Mouse (Mus musculus) CD4-positive, CD25-positive, alpha-beta regulatory T cell, adult 2 months (primary cell): ENCODE results near the gene Rexo4.
A peak's percentile ranks its signal among the peaks of the same experiment; 100 is the strongest.

Experiments
- DNase-seq: peaks from one replicate; pipeline ENCODE4 v3.0.0-alpha.2; 2012; ENCODE audit warnings: low read depth, low spot score

Rexo4 gene

DNA sequence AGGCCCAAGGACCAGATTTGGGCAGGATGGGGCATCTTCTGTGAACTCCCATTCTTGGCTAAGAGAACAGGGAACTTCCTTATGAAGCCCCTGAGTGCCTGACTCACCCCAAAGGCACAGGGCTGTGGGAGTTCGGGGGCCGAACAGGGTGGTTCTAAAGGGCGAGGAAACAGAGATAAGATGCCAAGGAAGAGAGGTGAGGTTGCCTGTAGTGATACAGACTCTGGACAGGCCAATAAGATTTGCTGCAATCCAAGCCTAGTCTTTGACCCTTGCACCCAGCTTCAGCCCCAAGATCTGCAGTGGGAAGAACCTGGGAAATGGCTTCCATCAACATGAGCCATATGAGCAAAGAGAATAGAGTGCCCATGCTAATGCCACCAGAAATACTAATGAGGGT, 20.9 kb downstream of the Rexo4 start:
- no peak for DNase-seq

DNA sequence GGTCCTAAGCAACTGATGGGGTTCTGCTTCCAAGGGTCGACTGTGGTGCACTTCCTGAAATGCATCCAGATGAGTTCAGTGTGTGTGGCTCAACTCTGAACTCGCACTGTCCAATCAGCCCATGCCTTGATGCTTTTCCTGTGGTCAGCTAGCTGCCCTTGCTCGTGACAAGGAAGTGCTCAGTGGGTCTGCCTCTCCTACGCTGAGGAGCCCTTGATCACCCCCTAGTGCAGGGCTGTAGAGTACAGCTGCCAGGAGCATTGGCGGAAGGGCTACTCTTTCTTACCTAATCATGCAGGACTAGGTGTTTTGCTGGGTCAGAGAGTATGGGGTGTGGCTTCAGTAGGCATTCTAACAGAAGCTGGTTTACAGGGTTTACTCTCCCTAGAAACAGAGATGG, 22.6 kb downstream of the Rexo4 start:
- no peak for DNase-seq

GRCm38 (mm10) chr2:26936425-26936824, 27.8 kb downstream of the Rexo4 start:
- DNase-seq, result peak; percentile 51

- DNase-seq, result peak; percentile 29
Observed at GRCm38 (mm10) chr2:26935286-26935685, 28.9 kb downstream of the Rexo4 start.

DNA sequence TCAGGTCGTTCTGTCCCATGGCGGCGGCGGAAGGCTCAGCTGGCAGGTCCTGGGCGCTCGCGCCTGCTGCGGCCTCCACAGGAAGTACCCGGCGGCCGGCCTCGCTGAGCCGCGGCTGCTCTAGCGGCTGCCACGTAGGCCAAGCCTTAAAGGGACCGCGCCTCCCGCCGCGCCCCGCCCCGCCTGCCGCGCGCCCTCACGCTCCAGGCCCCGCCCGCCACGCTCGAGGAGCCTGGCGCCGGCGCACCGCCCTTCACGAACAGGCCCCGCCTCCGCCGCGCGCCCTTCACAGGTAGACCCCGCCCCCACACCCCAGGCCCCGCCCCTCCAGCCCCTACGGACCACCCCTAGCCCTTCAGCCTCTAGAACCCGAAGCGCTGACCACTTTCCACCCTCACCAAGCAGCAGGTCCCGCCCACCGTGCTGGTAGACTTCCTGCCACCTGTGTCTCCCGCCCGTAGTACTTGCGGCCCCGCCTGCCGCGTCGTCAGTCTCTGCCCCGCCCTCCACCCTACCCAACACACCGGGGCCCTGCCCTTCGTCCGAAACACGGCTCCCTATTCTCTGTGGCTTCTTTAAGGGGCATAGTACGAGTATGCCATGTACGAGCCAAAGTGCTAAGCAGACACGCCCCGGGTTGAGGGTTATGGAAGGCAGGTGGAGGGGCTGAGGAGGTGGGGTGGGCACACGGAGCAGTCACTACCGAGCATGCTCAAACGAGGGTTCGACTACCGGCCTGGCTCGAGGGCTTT, 30.7 kb downstream of the Rexo4 start, which contains the start of the genes Surf4 and Stkld1:
Gene Surf4, minus strand, starts transcription at position 625 of the 752 bp plus-strand sequence.
Gene Stkld1, plus strand, starts transcription at position 744 of the 752 bp plus-strand sequence.
- DNase-seq, result peak; percentile 98

DNA sequence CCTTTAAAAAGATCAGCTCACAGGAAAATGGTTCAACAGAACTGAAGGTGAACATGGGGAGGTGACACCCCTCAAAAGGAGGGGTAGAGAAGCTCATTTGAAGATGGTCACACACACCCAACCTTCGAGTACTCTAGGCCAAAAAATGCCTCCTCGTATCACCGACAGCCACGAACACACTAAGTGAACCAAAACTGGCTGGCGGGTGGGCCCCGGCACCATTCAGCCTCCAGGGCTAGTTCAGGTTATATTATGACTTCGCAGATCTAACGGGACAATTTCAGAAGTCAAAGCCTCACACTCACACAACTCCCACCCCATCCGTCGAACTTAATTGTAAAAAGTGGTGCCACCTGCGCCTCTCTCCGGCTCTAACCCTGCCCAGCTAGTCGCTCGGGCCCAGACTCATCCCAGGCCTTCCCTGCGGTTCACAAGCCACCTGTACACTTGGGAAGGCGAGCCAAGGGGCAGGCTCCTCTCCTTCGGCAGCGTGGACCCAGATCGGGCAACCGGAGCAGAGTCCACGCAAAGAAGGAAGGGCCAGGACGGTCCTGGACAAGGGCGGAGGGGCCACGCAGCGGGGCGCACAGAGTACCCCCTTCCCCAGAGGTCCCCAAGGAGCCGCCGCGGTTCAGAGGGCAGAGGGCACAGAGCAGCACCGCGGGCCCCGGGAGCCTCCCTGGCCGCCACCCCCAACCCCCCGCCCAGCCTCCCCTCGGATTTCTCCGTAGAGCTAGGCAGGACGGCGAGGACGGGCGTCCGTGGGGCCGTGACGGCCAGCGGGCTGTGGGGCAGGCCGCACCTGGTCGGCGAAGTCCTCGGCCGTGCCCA, 31.5 kb downstream of the Rexo4 start:
- DNase-seq, result peak; percentile 49

- DNase-seq, result peak; percentile 85
Observed at GRCm38 (mm10) chr2:26930390-26930789, 33.8 kb downstream of the Rexo4 start.

DNA sequence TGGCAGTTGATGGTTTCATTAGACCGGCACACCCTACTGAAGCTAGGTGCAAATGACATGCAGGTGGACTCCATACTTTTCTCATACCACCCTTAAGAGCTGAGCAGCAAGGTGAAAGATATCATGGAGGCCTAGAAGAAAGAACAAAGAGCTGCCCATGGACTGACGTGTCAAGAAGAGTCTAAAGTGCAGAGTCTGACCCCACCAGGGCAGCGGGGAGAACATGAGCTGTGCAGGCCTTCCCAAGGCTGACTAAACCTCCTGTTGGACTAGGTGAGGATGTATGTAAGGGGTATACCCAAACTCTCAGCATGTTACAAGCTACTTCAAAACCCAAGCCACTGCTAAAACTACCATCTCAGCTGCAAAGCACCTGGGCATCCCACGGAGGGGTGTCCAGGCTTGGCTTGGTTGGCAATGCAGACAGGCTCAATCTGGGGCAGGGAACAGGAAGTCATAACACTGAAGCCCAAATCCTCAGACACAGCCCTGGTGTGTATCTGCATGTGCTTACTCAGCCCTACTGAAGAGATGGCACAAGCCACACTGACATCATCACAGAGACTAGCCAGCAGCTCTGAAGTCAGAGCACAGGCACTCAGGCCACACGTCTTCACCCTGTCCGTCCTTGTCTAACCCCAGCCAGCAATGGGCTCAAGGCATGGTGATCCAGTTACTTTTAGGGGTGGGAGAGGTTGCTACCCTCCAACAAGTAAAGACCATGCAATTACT, 36.3 kb downstream of the Rexo4 start:
- no peak for DNase-seq

DNA sequence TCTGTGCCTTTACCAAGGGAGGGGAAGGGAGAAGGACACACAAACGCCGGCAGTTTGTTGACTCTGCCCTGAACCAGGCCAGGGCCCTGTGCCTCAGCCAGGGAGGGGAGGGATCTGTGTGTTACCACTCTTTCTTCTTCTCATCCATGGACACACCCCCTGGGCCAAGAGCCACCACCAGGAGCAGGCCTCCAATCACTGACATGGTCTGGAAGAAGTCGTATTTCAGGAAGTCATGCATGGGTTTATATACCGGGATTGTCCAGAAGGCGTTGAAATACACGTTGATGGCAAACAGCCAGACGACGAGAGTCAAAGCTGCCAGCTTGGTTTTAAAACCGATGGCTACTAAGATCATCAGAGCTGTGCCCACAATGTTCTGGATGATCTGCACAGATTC, 42.4 kb downstream of the Rexo4 start:
- DNase-seq, result no peak

DNA sequence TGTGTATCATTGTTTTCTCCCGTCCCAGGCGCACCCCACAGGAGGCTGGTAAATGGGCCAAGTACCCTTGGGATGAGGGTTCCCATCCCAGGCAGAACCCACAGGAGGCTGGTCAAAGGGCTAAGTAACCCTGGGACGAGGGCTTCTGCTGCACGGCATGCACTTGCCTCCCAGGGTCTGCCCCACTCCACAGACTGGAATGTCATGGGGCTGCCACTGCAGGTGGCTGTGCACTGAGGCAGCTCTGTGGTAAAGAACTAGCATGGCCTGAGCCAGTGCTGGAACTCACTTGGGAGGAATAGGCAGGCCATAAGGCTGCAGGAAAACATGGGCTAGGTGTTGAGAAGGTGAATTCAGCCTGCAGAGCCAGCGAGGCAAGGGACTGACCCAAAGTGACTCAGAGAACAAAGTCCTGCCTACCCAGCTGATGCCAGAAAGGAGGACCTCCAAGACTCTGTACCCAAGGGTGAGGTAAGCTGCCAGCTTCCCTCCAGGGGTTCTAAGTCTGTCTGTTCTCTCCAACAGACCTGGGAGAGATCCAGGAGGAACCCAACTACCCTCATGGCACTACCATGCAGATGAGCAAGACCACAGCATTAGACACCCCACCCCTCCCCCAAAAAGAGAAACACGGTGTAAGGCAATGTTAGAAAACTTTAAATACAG, 43.9 kb downstream of the Rexo4 start:
- no peak for DNase-seq

GRCm38 (mm10) chr2:26919684-26920083, 44.5 kb downstream of the Rexo4 start:
- no peak for DNase-seq

DNA sequence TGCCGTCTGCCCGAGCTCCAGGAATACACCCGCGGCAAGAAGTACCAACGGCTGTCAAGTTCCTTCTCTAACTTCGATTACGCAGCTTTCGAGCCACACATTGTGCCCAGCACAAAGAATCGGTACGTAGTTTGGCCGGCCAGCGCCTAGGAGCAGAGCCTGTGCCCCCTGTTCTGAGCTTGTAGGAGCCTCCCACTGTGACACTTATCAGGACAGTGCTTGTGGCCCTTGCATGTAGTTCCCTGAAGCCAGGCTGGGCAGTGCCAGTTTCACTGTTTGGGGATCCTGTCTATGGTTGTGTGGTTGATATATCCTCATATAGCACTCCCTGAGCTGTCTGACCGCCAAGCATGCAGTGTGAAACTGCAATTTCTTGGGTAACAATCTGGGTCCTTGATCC, 47.4 kb downstream of the Rexo4 start:
- DNase-seq, result no peak

GRCm38 (mm10) chr2:26915927-26916728, 48.1 kb downstream of the Rexo4 start, which contains the start of the genes Surf2 and Surf1:
Gene Surf2, plus strand, starts transcription at chr2:26916367.
Gene Surf1, minus strand, starts transcription at chr2:26916530.
- DNase-seq, result peak; percentile 90

DNA sequence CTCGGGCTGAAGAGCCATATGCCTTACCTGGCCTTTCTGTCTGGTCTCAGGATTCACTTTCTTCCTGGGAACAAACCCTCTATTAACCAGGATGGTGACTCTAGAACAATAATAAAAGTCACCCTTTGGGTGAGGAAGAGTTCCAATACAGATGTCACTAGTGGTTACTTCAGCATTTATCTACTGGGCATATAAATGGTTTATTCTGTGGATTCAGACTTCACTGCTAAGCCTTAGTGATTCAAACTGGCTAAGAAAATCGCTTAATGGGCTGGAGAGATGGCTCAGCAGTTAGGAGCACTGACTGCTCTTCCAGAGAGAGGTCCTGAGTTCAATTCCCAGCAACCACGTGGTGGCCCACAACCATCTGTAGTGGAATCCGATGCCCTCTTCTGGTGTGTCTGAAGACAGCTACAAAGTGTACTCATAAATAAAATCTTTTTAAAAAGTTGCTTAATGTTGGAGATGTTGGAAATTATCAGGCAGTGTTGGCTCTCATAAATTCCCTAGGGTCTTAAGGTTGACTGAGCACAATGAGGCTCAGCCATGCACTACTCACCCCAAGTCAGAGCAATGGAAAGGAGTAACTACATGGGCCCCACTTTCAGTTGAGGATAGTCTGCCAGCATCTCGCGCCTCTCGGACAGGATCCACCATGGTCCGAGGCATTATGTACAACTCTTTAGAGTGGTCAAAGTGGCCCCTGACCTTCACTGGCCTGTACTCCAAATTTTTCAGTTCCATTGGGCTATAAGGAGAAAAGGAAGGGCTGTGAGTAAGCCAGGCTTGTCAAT, 49.8 kb downstream of the Rexo4 start:
- DNase-seq, result no peak

DNA sequence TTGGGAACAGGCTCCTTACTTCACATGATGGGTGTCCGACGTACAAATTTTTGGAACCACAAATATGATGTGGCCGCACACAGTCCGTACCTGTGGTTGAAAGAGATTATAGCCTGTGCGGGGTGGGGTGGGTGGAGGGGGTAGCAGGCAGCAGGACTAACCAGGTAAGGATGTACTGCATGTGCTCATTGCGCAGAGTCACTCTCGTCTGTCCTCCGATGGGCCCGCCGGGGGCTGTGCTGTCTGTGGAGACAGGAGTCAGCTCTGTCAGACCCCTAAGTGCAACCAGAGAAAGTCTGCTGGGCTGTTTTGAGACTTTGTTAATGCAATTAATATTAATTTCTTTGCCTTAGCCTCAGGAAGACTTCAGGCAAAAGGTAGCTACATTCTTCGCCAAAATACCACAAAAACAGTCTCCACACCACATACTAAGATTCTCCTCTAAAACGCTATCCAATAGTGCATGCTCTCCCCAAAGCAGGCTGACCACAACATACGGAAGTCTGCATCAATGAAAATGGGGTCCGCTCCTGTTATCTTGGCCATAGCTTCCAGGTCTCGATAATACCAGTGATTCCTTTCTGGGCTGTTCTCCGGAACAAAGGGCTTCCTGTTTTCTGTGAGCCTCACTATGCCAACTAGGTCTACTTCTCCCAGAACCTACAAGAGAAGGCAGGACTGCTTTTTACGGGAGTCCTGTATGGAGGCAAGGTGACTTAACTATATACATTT, 50.6 kb downstream of the Rexo4 start:
- no peak for DNase-seq

GRCm38 (mm10) chr2:26912253-26912770, 51.9 kb downstream of the Rexo4 start:
- no peak for DNase-seq

- DNase-seq, result peak; percentile 71
Observed at GRCm38 (mm10) chr2:26910994-26911765, 53.0 kb downstream of the Rexo4 start.
